Mouse (Mus musculus): ENCODE results near the gene Noc4l. TPM values are rescaled to one million over a fixed set of nuclear protein-coding genes. Genes with fewer than 3 reads are reported as not detected.

Gene Noc4l
- polyA plus RNA-seq (2012; rRNA removed): 37.3 and 38.3 TPM in 2 replicates

DNA sequence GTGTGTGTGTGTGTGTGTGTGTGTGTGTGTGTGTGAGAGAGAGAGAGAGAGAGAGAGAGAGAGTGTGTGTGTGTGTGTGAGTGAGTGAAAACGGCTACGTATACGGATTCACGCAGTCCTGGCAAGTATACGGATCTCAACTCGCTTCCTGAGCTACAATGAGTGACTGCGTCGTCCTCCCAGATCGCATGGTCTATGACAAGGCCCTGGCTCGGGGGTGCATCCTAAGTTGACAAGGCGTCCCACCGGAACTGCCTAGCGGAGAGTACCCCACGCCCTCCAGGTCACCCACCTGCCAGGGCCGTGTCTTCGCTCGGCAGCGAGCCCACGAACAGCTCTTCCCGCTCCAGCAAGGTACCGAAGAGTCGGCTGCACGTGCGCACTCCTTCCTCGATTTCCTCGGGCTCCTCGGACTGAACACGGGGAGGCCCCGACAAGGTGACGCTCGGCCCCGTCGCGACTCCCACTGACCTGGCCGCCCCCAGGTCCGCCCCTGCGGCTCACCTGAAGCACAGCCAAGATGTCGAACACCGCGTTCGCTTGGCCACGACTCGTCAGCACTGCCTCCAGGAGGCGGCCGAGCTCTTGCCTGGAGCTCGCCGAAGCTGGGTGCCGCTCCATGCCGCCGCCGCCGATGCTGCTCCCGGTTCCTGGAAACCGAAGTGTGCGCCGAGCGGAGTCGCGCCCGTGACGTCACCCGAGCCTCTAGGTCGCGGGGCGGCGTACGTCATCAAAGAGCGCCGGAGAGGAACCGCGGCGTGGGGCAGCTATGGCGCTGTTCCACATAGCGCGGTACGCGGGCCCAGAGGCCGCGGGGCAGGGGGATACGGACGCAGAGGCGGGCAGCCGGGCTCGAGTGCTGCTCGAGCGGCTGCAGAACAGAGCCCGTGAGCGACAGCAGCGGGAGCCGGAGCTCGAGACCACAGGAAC lies at the start of gene Noc4l, which contains the start of gene Ddx51:
TSS of gene Noc4l (minus strand) at position 699 of the 930 bp plus-strand sequence.
TSS of gene Ddx51 (plus strand) at position 733 of the 930 bp plus-strand sequence.
- no peak for TF ChIP-seq CTCF (IDR thresholded peaks at IDR 0.05; ENCODE audit: borderline replicate concordance, insufficient read depth, low read depth, low read length)
- TF ChIP-seq POLR2A (IDR thresholded peaks at IDR 0.05; ENCODE audit: borderline replicate concordance, insufficient read depth, low read length): peak; percentile 87
- DNase-seq: peak; percentile 93 to 95
- Histone ChIP-seq H3K27ac (ENCODE audit: insufficient read depth, low read length) (no peak within 1 kb of the TSS), H3K4me1 (ENCODE audit: control insufficient read depth, insufficient read depth, low read length) (peaks cover 3% of the 10 kb centered on the region), H3K4me3 (replicated peaks; ENCODE audit: insufficient read depth, low read depth, low read length) (peak within 1 kb of the TSS; percentile 86), H3K27me3 (ENCODE audit: control insufficient read depth, insufficient read depth, low read length) (no peaks in the 10 kb centered on the region)
- WGBS: under 1% methylated on average over 91 of the region's 91 CpGs

DNA sequence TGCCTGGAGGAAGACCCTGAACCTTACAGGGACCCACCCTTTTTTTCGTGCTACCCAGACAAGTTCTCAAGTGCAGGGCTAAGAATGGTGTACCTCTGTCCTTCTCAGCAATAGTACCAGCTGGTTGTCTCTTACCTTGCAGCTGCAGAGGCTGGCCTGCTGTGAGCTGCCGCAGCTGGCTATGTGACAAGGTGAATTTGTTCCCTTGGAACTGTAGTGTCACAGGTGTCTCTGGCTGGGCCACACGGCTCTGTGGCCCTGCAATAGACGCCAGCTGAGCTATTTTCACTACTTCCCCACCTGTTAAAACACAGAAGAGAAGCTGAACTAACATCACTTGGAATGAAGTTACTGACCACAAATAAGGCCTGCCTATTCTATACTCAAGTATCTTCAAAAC lies 45.4 kb upstream of the Noc4l start:
- TF ChIP-seq CTCF (IDR thresholded peaks at IDR 0.05; ENCODE audit: borderline replicate concordance, insufficient read depth, low read depth, low read length) (no peak), POLR2A (IDR thresholded peaks at IDR 0.05; ENCODE audit: borderline replicate concordance, insufficient read depth, low read length) (no peak)
- Histone ChIP-seq H3K27me3 (ENCODE audit: control insufficient read depth, insufficient read depth, low read length) (no peaks in the 10 kb centered on the region), H3K4me3 (replicated peaks; ENCODE audit: insufficient read depth, low read depth, low read length) (no peak overlapping the region), H3K4me1 (ENCODE audit: control insufficient read depth, insufficient read depth, low read length) (no peaks in the 10 kb centered on the region), H3K27ac (ENCODE audit: insufficient read depth, low read length) (no peak overlapping the region)
- DNase-seq: no peak
- 77% methylated on average over 4 of the region's 4 CpGs for whole genome bisulfite sequencing

GRCm38 (mm10) chr5:110682041-110682440 lies 28.8 kb upstream of the Noc4l start:
- no peak for DNase-seq
- WGBS: 93% methylated on average over 8 of the region's 8 CpGs
- no peak overlapping the region for H3K27ac ChIP-seq (ENCODE audit: insufficient read depth, low read length)
- H3K4me3 ChIP-seq (replicated peaks; ENCODE audit: insufficient read depth, low read depth, low read length): no peak overlapping the region
- H3K27me3 ChIP-seq (ENCODE audit: control insufficient read depth, insufficient read depth, low read length): no peaks in the 10 kb centered on the region; the same call in 1 of the 2 replicates
- H3K4me1 ChIP-seq (ENCODE audit: control insufficient read depth, insufficient read depth, low read length): no peaks in the 10 kb centered on the region; the same call in 1 of the 2 replicates
- TF ChIP-seq CTCF (IDR thresholded peaks at IDR 0.05; ENCODE audit: borderline replicate concordance, insufficient read depth, low read depth, low read length): no peak
- TF ChIP-seq POLR2A (IDR thresholded peaks at IDR 0.05; ENCODE audit: borderline replicate concordance, insufficient read depth, low read length): no peak

DNA sequence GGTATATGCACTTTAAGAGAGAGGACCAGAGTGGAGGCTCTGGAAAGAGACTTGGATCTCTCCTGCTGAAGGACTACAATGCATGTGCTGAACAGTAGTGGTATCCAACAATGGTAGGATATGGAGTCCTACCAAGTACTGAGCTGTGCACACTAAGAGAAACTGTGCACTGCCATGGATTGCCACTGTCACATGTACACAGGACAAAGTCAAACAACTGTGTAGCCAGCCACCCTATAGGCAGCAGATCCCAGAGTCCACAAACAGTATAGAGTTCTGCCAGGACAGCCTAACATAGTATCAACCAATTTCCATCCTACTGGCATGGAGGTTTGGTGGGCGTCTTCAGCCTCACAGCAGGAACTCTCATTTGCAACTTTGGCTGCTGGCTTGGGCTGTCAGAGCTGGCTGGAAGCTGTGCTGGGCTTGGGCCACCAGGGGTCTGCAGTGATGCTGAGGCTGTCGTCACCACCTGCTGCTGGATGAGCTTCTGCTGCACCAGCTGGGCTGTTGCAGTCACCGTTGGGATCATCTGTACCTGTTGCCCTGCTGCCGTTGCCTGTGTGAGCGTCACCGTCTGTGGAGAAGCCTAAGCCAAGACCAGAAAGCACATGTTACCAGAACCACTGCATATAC lies 12.4 kb upstream of the Noc4l start:
- Histone ChIP-seq H3K27me3 (ENCODE audit: control insufficient read depth, insufficient read depth, low read length) (no peaks in the 10 kb centered on the region), H3K4me3 (replicated peaks; ENCODE audit: insufficient read depth, low read depth, low read length) (no peak overlapping the region), H3K4me1 (ENCODE audit: control insufficient read depth, insufficient read depth, low read length) (no peaks in the 10 kb centered on the region), H3K27ac (ENCODE audit: insufficient read depth, low read length) (no peak overlapping the region)
- WGBS: 11% methylated on average over 6 of the region's 6 CpGs
- no peak for DNase-seq
- no peak for TF ChIP-seq CTCF (IDR thresholded peaks at IDR 0.05; ENCODE audit: borderline replicate concordance, insufficient read depth, low read depth, low read length)
- TF ChIP-seq POLR2A (IDR thresholded peaks at IDR 0.05; ENCODE audit: borderline replicate concordance, insufficient read depth, low read length): no peak

- H3K4me3 ChIP-seq (replicated peaks; ENCODE audit: insufficient read depth, low read depth, low read length): no peak overlapping the region
- no peak overlapping the region for H3K27ac ChIP-seq (ENCODE audit: insufficient read depth, low read length)
- TF ChIP-seq POLR2A (IDR thresholded peaks at IDR 0.05; ENCODE audit: borderline replicate concordance, insufficient read depth, low read length) (no peak), CTCF (IDR thresholded peaks at IDR 0.05; ENCODE audit: borderline replicate concordance, insufficient read depth, low read depth, low read length) (no peak)
- no peak for DNase-seq
- H3K4me1 ChIP-seq (ENCODE audit: control insufficient read depth, insufficient read depth, low read length): no peaks in the 10 kb centered on the region
- H3K27me3 ChIP-seq (ENCODE audit: control insufficient read depth, insufficient read depth, low read length): no peaks in the 10 kb centered on the region
- 95% methylated on average over 2 of the region's 2 CpGs for WGBS
Observed at GRCm38 (mm10) chr5:110664750-110665269, 11.6 kb upstream of the Noc4l start.

DNA sequence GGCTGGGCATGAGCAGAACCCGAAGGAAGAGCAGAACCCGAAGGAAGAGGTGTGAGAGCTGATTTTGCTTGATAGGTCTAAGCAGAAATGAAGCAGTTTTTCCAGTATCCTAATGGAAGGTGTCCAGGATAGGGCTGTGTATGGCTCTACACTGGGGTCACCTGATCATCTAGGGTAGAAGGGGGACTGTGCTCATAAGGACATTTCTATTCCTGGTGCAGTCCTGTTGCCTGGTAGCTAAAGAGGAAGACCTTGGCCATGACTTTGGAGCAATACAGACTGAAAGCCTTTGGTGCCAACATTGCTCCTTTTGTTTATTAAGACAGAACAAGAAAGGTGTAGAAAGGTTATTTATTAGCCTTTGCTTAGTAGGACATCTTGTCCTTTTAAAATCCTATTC lies 10.8 kb upstream of the Noc4l start:
- no peak for DNase-seq
- Histone ChIP-seq H3K4me1 (ENCODE audit: control insufficient read depth, insufficient read depth, low read length) (no peaks in the 10 kb centered on the region), H3K27ac (ENCODE audit: insufficient read depth, low read length) (no peak overlapping the region), H3K4me3 (replicated peaks; ENCODE audit: insufficient read depth, low read depth, low read length) (no peak overlapping the region), H3K27me3 (ENCODE audit: control insufficient read depth, insufficient read depth, low read length) (no peaks in the 10 kb centered on the region)
- 76% methylated on average over 2 of the region's 2 CpGs for WGBS
- TF ChIP-seq CTCF (IDR thresholded peaks at IDR 0.05; ENCODE audit: borderline replicate concordance, insufficient read depth, low read depth, low read length) (no peak), POLR2A (IDR thresholded peaks at IDR 0.05; ENCODE audit: borderline replicate concordance, insufficient read depth, low read length) (no peak)

GRCm38 (mm10) chr5:110659682-110660081 lies 6.5 kb upstream of the Noc4l start:
- no peaks in the 10 kb centered on the region for H3K27me3 ChIP-seq (ENCODE audit: control insufficient read depth, insufficient read depth, low read length)
- no peaks in the 10 kb centered on the region for H3K4me1 ChIP-seq (ENCODE audit: control insufficient read depth, insufficient read depth, low read length)
- no peak for DNase-seq
- no peak overlapping the region for H3K4me3 ChIP-seq (replicated peaks; ENCODE audit: insufficient read depth, low read depth, low read length)
- TF ChIP-seq POLR2A (IDR thresholded peaks at IDR 0.05; ENCODE audit: borderline replicate concordance, insufficient read depth, low read length) (no peak), CTCF (IDR thresholded peaks at IDR 0.05; ENCODE audit: borderline replicate concordance, insufficient read depth, low read depth, low read length) (no peak)
- no peak overlapping the region for H3K27ac ChIP-seq (ENCODE audit: insufficient read depth, low read length)

All from cerebellum, adult 2 months (tissue).